Mouse (Mus musculus) frontal cortex, postnatal 25 days (tissue): Measurements from ENCODE around the gene E4f1.

Source experiments
- DNase-seq, 2 experiments: peaks; one replicate each; pipeline ENCODE4 v3.0.0; 2022; ENCODE audit warnings: low spot score in 2 of 2

E4f1 gene

DNA sequence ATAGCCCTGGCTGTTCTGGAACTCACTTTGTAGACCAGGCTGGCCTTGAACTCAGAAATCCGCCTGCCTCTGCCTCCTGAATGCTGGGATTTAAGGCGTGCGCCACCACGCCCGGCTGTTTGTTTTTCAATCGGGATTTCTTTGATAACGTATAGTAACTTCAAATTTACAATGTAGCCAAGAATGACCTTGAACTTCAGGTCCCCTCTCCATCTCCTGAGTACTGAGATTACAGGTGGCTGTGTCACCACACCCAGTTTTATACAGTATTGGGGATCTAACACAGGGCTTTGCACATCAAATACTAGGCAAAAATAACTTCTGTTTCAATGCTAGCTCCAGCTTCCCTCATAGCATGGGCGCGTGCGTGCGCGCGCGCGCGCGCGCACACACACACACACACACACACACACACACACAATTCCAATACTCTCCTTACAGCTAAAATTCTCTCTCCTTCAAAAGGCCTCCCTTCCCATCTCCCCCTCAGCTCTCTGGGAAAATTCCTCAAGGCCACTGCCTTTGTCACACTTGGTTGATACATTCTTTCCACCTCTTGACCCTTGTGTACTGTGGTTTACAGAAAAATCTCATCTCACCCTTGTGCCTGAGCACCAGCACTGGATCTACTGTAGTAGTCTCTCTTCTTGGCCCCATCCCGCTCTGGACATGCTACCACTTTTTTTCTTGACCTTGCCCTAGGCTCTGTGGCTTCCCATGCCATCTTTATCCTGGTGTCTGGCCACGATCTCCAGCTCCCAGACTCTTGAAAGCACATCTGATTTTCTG lies 11.1 kb upstream of the E4f1 start:
- no peak for DNase-seq

DNA sequence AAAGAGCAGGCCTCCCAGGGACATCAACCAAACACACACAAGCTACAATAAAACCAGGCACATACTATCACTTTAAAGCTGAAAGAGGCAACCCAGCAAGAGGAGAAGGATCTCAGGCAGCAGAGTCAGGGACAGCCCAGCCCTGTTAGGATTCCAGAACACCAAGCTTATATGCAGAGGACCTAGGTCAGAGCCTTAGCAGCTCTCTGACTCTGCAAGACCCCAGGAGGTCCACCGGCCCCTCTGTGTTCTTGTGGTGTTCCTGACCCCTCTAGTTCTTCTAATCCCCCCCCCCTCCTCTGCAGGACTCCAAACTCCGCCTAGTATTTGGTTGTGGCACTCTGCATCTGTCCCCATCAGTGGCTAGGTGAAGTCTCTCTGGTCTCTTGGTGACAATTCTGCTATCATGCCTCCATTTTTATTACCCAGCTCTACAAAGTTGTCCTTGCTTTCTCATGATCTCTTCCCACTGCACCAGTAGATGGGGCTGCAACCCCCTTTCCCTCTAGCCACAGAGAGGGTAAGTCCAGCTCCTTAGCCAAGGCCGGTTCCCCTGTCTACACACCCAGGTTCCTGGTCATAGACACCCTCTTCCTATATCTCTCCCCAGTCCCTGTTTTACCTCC lies 10.2 kb upstream of the E4f1 start:
- no peak for DNase-seq

GRCm38 (mm10) chr17:24479431-24479830 lies 9.3 kb upstream of the E4f1 start:
- no peak for DNase-seq

DNA sequence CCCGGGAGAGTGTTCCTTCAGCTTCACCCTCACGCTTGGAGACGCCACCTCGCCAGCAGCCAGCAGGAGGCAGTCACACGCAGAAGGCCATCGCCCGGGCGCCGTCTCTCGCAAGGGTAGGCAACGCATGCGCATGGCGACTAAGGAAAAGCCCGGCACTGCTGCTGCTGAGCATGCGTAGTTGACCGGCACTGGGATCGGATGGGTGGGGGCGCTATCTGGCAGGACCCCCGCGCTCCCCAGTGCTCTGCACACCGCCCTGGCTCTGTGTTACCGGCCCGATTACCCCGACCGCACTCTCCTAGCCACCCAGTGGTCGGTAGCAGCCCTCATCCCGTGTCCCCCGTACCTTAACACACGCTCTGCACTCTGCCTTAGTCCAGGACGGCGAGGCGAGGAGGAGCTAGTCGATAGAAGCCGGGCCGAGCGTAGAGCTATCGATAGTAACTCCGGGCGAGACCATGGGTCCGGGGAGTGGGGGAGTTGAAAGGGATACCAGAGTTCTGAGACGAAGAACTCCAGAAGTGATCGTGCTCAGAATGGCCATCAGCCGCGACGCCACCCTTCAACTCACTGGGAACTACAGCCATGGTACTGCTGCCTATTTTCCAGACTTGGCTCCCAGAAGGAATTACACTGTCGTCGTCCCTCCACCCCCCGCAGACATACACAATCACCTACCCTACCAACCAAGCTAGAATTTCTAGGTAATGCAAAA lies 8.7 kb upstream of the E4f1 start, which contains the start of gene Mlst8:
TSS of gene Mlst8 (minus strand) at position 416 of the 718 bp plus-strand sequence.
- peak; percentile 97 for DNase-seq

DNA sequence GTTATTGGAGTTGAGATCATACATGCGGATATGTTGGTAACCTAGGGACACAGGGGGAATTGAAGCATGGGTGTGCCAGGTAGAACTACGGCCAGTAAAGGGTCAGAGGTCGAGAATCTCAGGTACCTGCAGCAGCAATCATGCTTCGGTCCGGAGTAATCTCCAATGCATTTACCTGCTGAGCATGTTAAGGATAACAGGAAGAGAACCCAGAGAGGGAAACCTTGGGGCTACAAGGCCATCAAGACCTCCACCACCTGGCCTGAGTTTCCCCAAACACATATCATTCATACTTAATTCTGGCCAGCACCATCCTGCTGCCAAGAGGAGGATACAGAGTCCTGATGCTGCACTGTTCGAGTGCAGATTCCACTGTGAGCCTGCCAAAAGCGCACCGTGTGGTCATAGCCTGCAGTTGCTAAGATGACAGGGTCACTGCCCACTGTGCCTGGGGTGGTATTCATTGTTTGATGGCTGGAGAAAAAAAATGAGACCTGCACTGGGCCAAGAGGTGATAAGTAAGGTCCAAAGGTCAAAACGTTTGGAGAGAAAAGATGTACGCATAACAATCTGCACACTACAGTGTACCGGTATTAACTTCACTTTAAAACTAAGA lies 8.0 kb upstream of the E4f1 start:
- DNase-seq, result no peak

DNA sequence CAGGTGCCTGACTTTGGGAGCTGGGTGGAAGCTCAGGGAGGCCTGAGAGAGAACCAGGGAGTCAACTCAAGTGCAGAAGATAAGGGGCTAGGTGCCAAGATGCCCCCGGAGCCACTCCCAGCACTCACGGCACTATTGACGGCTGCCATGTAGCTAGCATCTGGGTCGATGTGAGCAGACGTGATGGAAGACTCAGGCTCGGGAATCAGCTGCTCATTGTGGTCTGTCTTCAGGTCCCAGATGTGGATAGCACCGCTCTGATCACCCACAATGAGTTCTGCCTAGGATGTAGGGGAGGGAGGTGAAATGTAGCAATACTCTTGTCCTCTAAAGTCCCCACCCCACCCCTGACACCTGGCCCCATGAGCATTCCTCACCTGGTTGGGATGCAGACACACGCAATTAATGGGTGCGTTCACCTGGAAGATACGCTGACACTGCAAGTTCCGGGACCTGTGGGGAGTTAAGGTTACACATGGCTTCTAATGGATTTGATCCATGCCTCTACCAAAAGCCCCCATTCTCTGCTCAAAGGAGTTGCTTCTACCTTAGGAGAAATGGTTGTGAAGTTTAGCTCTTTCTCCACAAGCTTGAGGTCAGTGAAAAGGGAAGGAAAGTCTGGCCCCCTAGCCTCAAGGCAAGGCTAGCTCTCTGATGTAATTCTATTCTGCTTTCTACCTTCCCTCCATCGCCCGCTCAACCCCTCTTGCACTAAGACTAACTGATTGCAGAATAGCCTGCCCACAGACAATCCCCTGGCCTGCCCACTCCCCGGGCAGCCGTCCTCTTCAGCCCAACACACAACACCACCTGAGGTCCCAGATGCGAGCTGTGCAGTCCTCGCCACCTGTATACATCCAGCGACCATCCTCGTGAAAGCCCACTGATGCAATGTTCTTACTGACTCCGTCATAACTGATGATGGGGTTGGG lies 7.2 kb upstream of the E4f1 start:
- no peak for DNase-seq

DNA sequence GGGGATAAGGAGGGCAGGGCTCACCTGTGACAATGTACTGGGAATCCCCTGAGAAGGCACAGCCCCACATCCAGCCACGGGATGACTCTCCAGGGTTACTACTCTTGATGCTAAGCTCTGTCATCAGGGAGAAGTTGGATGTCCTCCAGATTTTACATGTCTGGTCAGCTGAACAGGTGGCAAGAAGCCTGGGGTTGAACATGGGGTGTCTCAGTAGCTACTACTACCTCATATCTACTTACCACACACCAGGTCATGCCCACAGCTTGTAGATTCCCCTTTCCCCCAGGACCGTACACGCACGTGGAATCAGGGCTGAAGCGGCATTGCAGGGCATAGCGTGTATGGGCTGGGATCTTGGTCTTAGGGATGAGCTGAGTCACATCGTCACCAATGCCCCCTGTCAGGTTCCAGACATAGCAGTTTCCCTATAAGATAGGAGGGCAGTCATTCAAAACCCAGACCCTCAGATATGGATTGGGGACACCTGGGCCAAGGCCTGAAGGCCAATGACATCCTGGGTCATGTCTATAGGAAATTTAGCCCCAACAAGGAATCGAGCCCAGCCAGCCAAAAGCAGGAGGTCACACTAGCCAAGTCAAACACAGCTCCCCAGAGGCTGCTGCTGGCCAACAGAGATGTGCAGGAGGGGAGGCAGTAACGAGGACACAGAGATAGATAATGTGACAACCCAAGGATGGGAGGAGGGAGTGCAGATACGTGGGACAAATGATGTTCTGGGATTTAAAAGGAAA lies 6.1 kb upstream of the E4f1 start:
- DNase-seq, result no peak

- DNase-seq, result no peak
These were observed 5.5 kb upstream of the E4f1 start for GRCm38 (mm10) chr17:24475586-24475985.

GRCm38 (mm10) chr17:24474557-24474956 lies 4.4 kb upstream of the E4f1 start:
- DNase-seq, result peak in 1 of 2 experiments; percentile 28

GRCm38 (mm10) chr17:24473612-24474275 lies 3.6 kb upstream of the E4f1 start, which contains the start of gene Bricd5:
TSS of gene Bricd5 (plus strand) at chr17:24473884.
- no peak for DNase-seq

DNA sequence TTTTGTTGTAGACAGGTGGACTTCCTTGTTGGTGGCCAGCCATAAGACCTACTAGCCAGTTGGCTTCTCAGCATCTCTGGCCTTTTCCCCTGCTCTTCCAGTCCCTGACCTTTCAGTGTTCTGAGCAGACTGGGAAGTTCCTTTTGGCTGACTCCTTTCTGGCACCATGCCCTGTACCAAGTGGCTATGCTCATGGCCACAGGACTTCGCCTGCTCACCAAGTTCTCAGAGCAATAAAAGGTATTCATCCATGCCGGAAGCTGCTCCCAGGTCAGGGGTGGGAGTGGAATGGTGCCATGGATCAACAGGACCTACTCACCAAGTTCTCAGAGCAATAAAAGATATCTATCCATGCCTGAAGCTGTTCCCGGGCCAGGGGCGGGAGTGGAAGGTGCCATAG lies 2.4 kb upstream of the E4f1 start:
- DNase-seq, result no peak

- DNase-seq, result peak in 1 of 2 experiments; percentile 44
These were observed 801 bp upstream of the E4f1 start for GRCm38 (mm10) chr17:24470701-24471527.

DNA sequence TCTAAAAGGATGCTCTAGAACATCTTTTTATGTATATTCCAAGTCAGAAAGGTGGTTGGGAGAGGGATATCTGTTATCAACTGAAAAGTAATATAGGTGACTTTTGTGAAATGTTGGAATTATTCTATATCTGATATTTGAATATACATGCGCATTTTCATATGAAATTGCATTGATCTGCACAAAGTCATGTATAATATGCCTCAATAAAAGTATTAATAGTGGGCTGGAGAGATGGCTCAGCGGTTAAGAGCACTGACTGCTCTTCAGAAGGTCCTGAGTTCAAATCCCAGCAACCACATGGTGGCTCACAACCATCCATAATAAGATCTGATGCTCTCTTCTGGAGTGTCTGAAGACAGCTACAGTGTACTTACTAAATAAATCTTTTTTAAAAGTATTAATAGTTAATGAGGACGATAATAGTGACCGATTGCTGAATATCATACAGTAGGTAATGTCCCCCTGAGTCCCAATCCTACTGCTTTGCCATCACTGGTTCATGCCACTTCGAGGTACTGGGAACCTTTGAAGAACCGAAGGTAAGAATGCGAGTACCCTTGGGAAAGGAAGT lies 690 bp downstream of the E4f1 start:
- no peak for DNase-seq

GRCm38 (mm10) chr17:24468636-24469246 lies 1.4 kb downstream of the E4f1 start:
- DNase-seq, result no peak

- DNase-seq, result no peak
These were observed 6.6 kb downstream of the E4f1 start for GRCm38 (mm10) chr17:24463374-24464133.

- no peak for DNase-seq
These were observed 7.2 kb downstream of the E4f1 start for GRCm38 (mm10) chr17:24462932-24463331.

DNA sequence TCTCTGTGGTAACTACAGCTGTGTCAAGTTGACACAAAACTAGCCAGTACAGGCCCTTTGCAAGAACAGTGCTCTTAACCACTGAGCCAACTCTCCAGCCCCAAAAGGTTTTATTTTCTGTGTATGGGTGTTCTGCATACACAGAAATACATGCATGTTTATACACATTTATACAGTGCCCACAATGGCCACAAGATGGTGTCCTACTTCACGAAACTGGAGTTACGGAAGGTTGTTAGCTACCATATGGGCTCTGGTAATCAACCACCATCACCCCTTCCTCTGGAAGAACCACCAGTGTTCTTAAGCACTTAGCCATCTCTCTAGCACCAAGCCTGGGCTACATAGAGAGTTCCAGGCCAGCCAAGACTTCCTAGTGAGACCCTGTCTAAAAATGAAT lies 8.5 kb downstream of the E4f1 start:
- no peak for DNase-seq
